Mouse (Mus musculus) forebrain, embryonic 11.5 days (tissue): Measurements from ENCODE around the gene Dlgap4. TPM values are rescaled to one million over a fixed set of nuclear protein-coding genes. Genes with fewer than 3 reads are reported as not detected.

Source experiments
- ATAC-seq: fragments of 200-750 bp; cut with Nextera tagmentation; replicated peaks from 2 replicates; pipeline ENCODE4 v1.8.0; 2017; ENCODE audit warnings: moderate TSS enrichment; ENCODE audit not compliant: low FRiP score
- DNase-seq: peaks from one replicate; pipeline ENCODE4 v3.0.0-alpha.2; 2017; ENCODE audit warnings: low spot score
- H3K27ac ChIP-seq: fragments of 300-500 bp; sonication (generic); 2 replicates; pipeline ENCODE4 v1.5.1; 2014; ENCODE audit warnings: low read depth, low read length
- H3K27me3 ChIP-seq: fragments of 300-500 bp; sonication (generic); 2 replicates; pipeline ENCODE4 v1.6.1; 2014; ENCODE audit warnings: mild to moderate bottlenecking, low read length, mixed read lengths; ENCODE audit not compliant: control insufficient read depth, insufficient read depth
- H3K36me3 ChIP-seq: fragments of 300-500 bp; sonication (generic); 2 replicates; pipeline ENCODE4 v1.6.1; 2014; ENCODE audit warnings: mild to moderate bottlenecking, low read length, moderate library complexity, mixed read lengths; ENCODE audit not compliant: control insufficient read depth, insufficient read depth
- H3K4me1 ChIP-seq: fragments of 300-500 bp; sonication (generic); replicated peaks from 2 replicates; pipeline ENCODE4 v1.6.1; 2014; ENCODE audit warnings: low read length, mixed read lengths; ENCODE audit not compliant: control insufficient read depth, insufficient read depth
- H3K4me2 ChIP-seq: fragments of 300-500 bp; sonication (generic); 2 replicates; pipeline ENCODE4 v1.6.1; 2014; ENCODE audit warnings: low read depth, mild to moderate bottlenecking, low read length, moderate library complexity, mixed read lengths; ENCODE audit not compliant: severe bottlenecking
- H3K4me3 ChIP-seq: fragments of 300-500 bp; sonication (generic); 2 replicates; pipeline ENCODE4 v1.5.1; 2014; ENCODE audit warnings: low read depth, low read length
- H3K9ac ChIP-seq: fragments of 300-500 bp; sonication (generic); 2 replicates; pipeline ENCODE4 v1.6.1; 2014; ENCODE audit warnings: low read length
- H3K9me3 ChIP-seq: fragments of 300-500 bp; sonication (generic); 2 replicates; pipeline ENCODE4 v1.6.1; 2016; ENCODE audit warnings: low read length, mixed read lengths; ENCODE audit not compliant: control insufficient read depth
- WGBS: fragments of 180-500 bp; shearing (Covaris S2); extraction: QIAGEN DNeasy Blood & Tissue Kit; methylation state at CpG from one replicate; pipeline ENCODE4 v1.1.7; 2014; 5-methylcytosine and 5-hydroxymethylcytosine counted together
- polyA plus RNA-seq: library from polyadenylated mRNA; unstranded; fragments of >200 nt; fragmentation: Nextera tagmentation; extraction: Ambion mirVana; gene quantifications from 2 replicates; pipeline ENCODE4 v1.2.1, GENCODE M21; 2014

Dlgap4 gene
- polyA plus RNA-seq, 1 experiment from 2014 or later: 140 TPM

DNA sequence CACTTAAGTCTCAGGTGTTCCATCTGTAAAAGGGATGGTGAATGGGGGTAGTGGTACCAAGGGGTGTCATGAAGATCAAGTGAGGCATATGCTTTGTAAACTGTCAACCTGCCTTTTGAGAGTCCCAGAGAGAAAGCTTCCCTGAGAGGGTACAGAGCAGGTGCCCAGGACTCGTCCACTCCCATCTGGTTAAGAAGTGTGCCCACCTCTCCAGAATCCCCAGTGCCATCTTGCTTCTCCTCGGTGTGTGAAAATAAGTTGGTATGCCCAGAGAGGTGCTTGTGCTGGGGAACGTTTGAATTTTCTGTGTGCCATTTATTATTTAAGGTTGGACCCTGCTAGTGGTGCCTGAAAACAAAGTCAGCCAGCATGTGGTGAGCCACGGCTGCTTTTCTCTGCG, 109.2 kb downstream of the Dlgap4 start:
- ATAC-seq (no peak), DNase-seq (no peak)
- 43% methylated on average over 5 of the region's 5 CpGs for WGBS
- H3K4me1 ChIP-seq: peaks cover 13% of the 10 kb centered on the region; the same call in 1 of the 2 replicates
- peak overlapping the region; percentile 3; the same call in 1 of the 2 replicates for H3K9ac ChIP-seq
- H3K4me3 ChIP-seq: peak overlapping the region; percentile 93
- no peaks in the 10 kb centered on the region for H3K36me3 ChIP-seq
- H3K27me3 ChIP-seq: no peaks in the 10 kb centered on the region
- peak overlapping the region; percentile 79 for H3K4me2 ChIP-seq
- no peaks in the 10 kb centered on the region for H3K9me3 ChIP-seq
- H3K27ac ChIP-seq: no peak overlapping the region

DNA sequence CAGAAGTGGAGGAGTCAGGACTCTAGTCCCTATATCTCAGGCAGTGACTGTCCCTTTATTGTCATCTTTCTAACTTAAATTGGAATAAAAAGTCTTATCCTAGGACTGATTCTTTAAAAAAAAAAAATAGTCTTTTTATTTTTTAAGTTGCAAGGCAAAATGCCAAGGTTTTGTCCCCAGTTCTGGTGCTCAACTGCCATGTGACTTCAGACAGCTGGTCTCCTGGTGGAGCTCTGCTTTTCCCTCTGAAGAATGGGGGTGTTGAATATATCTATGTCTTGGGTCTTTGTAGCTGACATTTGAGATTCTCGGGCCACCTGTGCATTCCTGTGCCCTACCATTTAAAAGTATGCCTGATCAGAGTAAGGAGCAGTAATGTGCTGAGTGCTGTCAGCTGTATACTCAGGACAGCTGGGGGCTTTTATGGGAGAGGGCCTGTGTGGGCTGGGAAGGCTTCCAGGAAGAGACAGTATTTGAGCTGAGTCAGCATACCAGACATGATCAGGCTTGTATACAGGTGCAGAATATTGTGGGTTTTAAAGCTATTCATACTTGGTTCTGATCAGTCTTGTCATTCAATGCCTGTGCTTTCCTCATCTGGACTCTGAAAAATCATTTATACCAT, 110.5 kb downstream of the Dlgap4 start:
- no peak overlapping the region for H3K4me3 ChIP-seq
- 0 out of 2 replicates have a peak overlapping the region, but pooled peaks have one; percentile 11 for H3K4me2 ChIP-seq
- H3K27me3 ChIP-seq: no peaks in the 10 kb centered on the region
- no peak overlapping the region for H3K27ac ChIP-seq
- DNase-seq: no peak
- peaks cover 13% of the 10 kb centered on the region; the same call in 1 of the 2 replicates for H3K4me1 ChIP-seq
- WGBS: 65% methylated on average over 1 of the region's 1 CpGs
- H3K36me3 ChIP-seq: no peaks in the 10 kb centered on the region
- no peak overlapping the region for H3K9ac ChIP-seq
- H3K9me3 ChIP-seq: no peaks in the 10 kb centered on the region
- ATAC-seq: no peak

DNA sequence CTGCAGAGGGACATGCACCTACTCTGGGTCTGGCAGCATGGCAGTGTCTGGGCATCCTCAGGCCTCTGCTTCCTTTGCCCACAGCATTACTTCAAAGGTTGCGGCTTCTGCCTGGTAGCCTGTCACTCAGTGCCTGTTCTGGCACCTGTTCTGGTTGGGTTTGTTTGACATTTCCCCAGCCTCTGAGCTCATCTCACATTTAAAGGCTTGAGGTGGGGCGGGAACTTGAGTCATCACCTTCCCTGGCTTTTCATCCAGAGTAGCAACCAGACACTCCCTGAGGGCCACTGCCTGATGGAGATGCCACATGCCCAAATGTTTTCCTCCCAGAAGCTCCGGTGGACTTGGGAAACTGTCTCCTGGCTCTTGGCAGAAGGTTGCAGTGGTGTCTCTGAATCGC, 111.4 kb downstream of the Dlgap4 start:
- Histone ChIP-seq H3K9ac (no peak overlapping the region), H3K4me1 (peaks cover 13% of the 10 kb centered on the region; the same call in 1 of the 2 replicates), H3K27ac (no peak overlapping the region), H3K9me3 (no peaks in the 10 kb centered on the region), H3K4me3 (no peak overlapping the region), H3K27me3 (no peaks in the 10 kb centered on the region), H3K36me3 (no peaks in the 10 kb centered on the region), H3K4me2 (no peak overlapping the region)
- ATAC-seq (no peak), DNase-seq (no peak)
- WGBS: 85% methylated on average over 4 of the region's 4 CpGs

DNA sequence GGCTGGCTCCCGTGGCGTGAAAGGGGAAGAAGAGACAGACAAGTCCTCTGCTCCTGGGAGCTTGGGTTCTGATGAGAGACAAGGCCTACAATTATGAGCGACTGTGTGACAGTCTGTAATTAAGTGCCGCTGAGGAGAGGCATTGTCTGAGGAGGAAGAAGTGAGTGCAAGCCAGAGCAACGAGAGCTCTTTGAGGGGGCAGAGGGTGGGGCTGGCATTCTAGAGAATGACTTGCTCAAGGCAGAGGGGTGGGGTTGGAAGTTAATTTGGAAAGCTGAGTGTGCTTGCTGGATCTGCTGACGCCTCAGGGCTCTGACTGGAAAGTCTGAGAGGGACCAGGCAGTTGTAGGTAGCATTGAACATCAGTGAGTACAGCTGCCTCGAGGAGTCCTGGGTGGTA, 112.8 kb downstream of the Dlgap4 start:
- Histone ChIP-seq H3K27ac (no peak overlapping the region), H3K9ac (no peak overlapping the region), H3K36me3 (no peaks in the 10 kb centered on the region), H3K27me3 (no peaks in the 10 kb centered on the region), H3K4me2 (no peak overlapping the region), H3K4me3 (no peak overlapping the region), H3K9me3 (no peaks in the 10 kb centered on the region), H3K4me1 (peaks cover 10% of the 10 kb centered on the region; the same call in 1 of the 2 replicates)
- 29% methylated on average over 7 of the region's 7 CpGs for WGBS
- no peak for ATAC-seq
- DNase-seq: no peak

DNA sequence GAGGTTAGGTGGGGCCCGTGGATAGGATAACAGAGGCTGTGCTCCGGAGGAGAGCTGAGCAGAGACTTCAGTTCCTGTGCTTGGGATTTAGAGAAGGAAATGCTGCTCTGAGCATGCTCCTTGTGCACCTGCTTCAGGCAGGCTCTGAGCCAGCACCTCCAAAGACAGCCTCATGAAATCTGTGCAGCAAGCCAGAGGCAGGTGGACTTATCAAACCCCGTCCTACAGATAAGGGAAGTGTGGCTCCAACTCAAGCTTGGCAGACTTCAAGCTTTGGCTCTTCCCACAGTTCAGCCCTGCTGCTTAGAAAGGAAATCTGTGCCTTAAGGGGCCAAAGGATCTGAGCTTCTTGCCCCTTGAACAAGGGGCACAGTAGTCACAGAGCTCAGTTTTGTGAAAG, 113.4 kb downstream of the Dlgap4 start:
- H3K4me1 ChIP-seq: peaks cover 10% of the 10 kb centered on the region; the same call in 1 of the 2 replicates
- no peak overlapping the region for H3K4me2 ChIP-seq

DNA sequence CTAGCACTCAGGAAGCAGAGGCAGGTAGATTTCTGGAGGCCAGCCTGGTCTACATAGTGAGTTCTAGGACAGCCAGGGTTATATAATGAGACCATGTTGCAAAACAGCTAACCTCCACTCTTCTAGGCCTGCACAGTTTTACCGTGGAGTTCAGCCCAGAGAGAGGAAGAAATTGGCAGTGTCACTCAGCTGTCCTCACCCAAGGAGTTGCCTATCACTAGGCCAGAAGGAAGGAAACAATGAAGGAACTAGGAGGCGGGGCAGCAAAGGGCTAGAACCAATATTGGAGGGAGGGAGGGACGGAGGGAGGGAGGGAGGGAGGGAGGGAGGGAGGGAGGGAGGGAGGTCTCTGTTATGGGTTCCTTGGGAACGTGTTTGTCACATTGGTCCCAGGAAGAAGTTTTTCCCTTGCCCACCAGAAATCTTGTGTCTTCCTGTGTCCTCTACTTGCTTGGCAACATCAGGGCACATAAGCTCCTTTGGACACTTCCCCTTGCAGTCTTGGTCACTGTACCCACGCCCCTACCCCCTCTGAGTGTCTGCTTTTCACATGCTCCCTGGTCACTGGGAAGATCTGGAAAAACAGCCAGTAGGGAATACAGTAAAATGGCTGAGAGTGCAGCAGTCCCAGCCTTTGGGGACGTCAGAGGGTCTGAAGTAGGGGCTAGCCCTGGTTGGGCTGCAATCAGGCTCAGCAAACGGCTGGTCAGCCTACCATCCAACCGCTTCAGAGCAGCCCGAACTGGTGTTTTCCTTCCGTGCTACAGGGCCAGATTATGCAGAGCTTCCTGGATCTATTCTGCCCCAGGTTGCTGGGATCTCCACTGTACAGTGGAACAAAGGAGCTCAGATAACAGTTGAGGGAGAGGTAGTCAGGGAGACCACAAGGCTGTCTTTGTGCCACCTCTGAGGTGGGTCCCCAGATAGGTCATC, 116.3 kb downstream of the Dlgap4 start:
- ATAC-seq: no peak
- Histone ChIP-seq H3K4me1 (0 out of 2 replicates have a peak, but pooled peaks cover 7% of the 10 kb centered on the region), H3K9ac (no peak overlapping the region; the same call in 1 of the 2 replicates), H3K4me2 (no peak overlapping the region), H3K27me3 (no peaks in the 10 kb centered on the region), H3K36me3 (no peaks in the 10 kb centered on the region), H3K9me3 (no peaks in the 10 kb centered on the region), H3K4me3 (no peak overlapping the region), H3K27ac (no peak overlapping the region)
- DNase-seq: no peak
- 70% methylated on average over 9 of the region's 10 CpGs for WGBS

More for the DNA sequence above, 113.4 kb downstream of the Dlgap4 start:
- H3K9ac ChIP-seq: no peak overlapping the region
- no peaks in the 10 kb centered on the region for H3K9me3 ChIP-seq
- no peak for ATAC-seq
- WGBS: 75% methylated on average over 3 of the region's 3 CpGs
- no peak overlapping the region for H3K4me3 ChIP-seq
- no peak overlapping the region for H3K27ac ChIP-seq
- no peaks in the 10 kb centered on the region for H3K36me3 ChIP-seq
- H3K27me3 ChIP-seq: no peaks in the 10 kb centered on the region
- no peak for DNase-seq

DNA sequence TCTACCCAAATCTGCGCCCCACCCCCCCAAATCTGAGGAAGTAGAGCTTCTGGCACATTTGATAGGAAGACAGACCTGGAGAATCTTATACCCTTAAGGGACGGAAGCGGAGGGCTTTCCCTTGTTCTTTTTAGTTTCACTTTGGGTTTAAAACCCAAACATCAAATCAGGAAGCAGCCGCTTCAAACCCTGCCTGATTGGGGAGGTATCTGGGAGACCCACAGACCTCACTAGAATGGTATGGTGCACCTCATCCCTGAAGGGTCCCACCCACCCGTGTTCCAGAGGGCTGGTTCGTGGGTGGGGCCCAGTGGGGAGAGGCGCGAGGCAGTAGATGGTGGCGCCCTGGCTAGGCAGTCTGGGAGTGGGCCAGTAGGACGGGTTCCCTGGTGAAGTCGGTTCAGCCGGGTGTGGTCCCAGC, 117.0 kb downstream of the Dlgap4 start:
- no peaks in the 10 kb centered on the region for H3K9me3 ChIP-seq
- no peak overlapping the region for H3K4me3 ChIP-seq
- DNase-seq: no peak
- 87% methylated on average over 12 of the region's 12 CpGs for WGBS
- no peaks in the 10 kb centered on the region for H3K36me3 ChIP-seq
- H3K4me2 ChIP-seq: no peak overlapping the region
- ATAC-seq: no peak
- 0 out of 2 replicates have a peak, but pooled peaks cover 7% of the 10 kb centered on the region for H3K4me1 ChIP-seq
- no peak overlapping the region for H3K27ac ChIP-seq
- H3K9ac ChIP-seq: no peak overlapping the region; the same call in 1 of the 2 replicates
- no peaks in the 10 kb centered on the region for H3K27me3 ChIP-seq

DNA sequence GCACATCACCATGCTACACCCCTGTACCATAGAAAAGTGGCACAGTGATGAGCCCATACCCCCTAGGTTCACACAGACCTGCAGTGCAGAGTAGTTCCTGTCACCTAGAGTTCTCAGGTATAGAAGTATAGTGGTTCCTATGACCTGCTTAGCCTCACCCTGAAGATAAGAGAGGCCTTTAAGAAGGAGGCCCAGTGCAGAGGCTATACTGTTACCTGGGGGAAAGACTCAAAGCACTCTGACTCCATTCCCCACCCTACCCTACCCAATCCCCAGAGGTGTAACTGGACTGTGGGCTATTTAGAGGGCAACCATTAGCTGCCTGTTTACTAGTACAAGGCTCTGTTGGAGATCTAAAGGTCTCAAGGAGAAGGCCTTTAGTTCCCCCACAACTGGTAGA, 118.1 kb downstream of the Dlgap4 start:
- no peak overlapping the region for H3K4me2 ChIP-seq
- no peaks in the 10 kb centered on the region for H3K27me3 ChIP-seq
- no peak overlapping the region for H3K4me3 ChIP-seq
- H3K9me3 ChIP-seq: no peaks in the 10 kb centered on the region
- 0 out of 2 replicates have a peak, but pooled peaks cover 9% of the 10 kb centered on the region for H3K4me1 ChIP-seq
- no peaks in the 10 kb centered on the region for H3K36me3 ChIP-seq
- no peak overlapping the region for H3K27ac ChIP-seq
- DNase-seq (no peak), ATAC-seq (no peak)
- no peak overlapping the region for H3K9ac ChIP-seq
